Comparison of ENCODE assay signal across 10 mouse cellular contexts in the genomic region with DNA sequence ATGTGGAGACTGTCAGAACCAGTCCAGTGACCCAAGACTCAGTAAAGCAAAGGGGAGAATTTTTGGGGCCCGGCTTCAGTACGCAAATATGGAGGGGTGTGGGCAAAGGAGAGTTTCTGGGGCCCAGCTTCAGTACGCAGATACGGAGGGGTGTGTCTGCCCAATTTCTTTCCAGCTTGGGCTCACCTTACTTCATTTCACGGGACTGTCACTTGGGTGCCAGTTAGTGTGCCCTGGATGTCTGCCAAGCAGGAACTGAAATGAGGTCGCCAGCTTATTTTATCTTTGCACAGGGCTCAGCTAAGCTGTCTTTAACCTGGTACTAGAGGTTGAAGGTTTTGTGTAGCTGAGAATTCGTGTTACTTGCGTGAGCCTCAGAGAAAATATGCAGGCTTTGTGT.
DNase-seq lines count a peak whose midpoint lies in the region; ATAC-seq lines count a peak whose summit lies in the region.
"Had no signal": no experiment of that assay in that cellular context is flagged by ENCODE, and none has a peak within 500 bp of the region (broad histone marks: within the 10 kb centered on the region; RNA-seq: fewer than 3 reads in every experiment).

No protein-coding gene starts in this region.

- peak; percentile 47 to 49 for DNase-seq in cerebellum, postnatal 10 days
- no peak for DNase-seq in cerebellum, adult 11-12 months
- peak; percentile 30 for DNase-seq in adipocyte (ENCODE audit: low spot score)
- DNase-seq in gastrocnemius, postnatal 25 days = peak; percentile 36
- DNase-seq in kidney, postnatal 14 days = peak; percentile 78
- no peak for DNase-seq in left cerebral cortex, adult 9 months (ENCODE audit: low spot score in 2 of 2)
- no peak for DNase-seq in thymus, postnatal 10 days (ENCODE audit: low spot score in 2 of 2)
- DNase-seq: right cerebral cortex, postnatal 14 days had no signal

- ATAC-seq in monocyte, adult 5-6 weeks (replicated peaks; ENCODE audit: insufficient number of reproducible peaks, low FRiP score, low TSS enrichment, poor library complexity, severe bottlenecking) = no peak
- ATAC-seq: midbrain, embryonic 13.5 days had no signal

Comparison
In these comparisons a context has a peak if more than half of its experiments do, and no peak if none do; other contexts are left out.
1. DNase-seq: peak in cerebellum, postnatal 10 days (2 of 2), adipocyte (single experiment), gastrocnemius, postnatal 25 days (single experiment) and kidney, postnatal 14 days (single experiment); none in cerebellum, adult 11-12 months (single experiment), left cerebral cortex, adult 9 months (0 of 2) and thymus, postnatal 10 days (0 of 2).